ENCODE assay signal across 13 mouse cellular contexts in genomic region chr1:118890125-118890875, GRCm38 (mm10).
A peak's percentile ranks its signal among the peaks of the same experiment; 100 is the strongest.
DNase-seq lines count a peak whose midpoint lies in the region; ATAC-seq and TF ChIP-seq lines count a peak whose summit lies in the region.
"Had no signal": no experiment of that assay in that cellular context is flagged by ENCODE, and none has a peak within 500 bp of the region (broad histone marks: within the 10 kb centered on the region; RNA-seq: fewer than 3 reads in every experiment).

No protein-coding gene starts in this region.

- DNase-seq in embryonic facial prominence, embryonic 10.5 days (ENCODE audit: low spot score): no peak
- DNase-seq in midbrain, embryonic 14.5 days: peak; percentile 75
- no peak for DNase-seq in lung, adult 2 months
- DNase-seq in heart, adult 18-20 months: no peak
- no peak for DNase-seq in urinary bladder, postnatal 36 days (ENCODE audit: low spot score in 2 of 2)
- DNase-seq: kidney, adult 18-20 months had no signal

- H3K27me3 ChIP-seq in embryonic facial prominence, embryonic 12.5 days: no peaks in the 10 kb centered on the region
- 0 out of 2 replicates have a peak, but pooled peaks cover 4% of the 10 kb centered on the region for H3K27me3 ChIP-seq in embryonic facial prominence, embryonic 10.5 days (replicated peaks; ENCODE audit: low read depth, poor library complexity, severe bottlenecking)
- no peaks in the 10 kb centered on the region for H3K27me3 ChIP-seq in embryonic facial prominence, embryonic 13.5 days
- H3K27me3 ChIP-seq in hindbrain, embryonic 13.5 days: peaks cover 11% of the 10 kb centered on the region; the same call in 1 of the 2 replicates
- no peaks in the 10 kb centered on the region for H3K27me3 ChIP-seq in midbrain, embryonic 14.5 days (ENCODE audit: control insufficient read depth, insufficient read depth, low read length)
- H3K27me3 ChIP-seq: liver, embryonic 15.5 days had no signal

- 0 out of 2 replicates have a peak overlapping the region, but pooled peaks have one; percentile 13 for H3K27ac ChIP-seq in embryonic facial prominence, embryonic 12.5 days
- H3K27ac ChIP-seq in embryonic facial prominence, embryonic 10.5 days (replicated peaks): no peak overlapping the region
- peak overlapping the region; percentile 74 for H3K27ac ChIP-seq in embryonic facial prominence, embryonic 13.5 days
- H3K27ac ChIP-seq in hindbrain, embryonic 13.5 days: no peak overlapping the region
- H3K27ac ChIP-seq in midbrain, embryonic 14.5 days (replicated peaks; ENCODE audit: low read depth, low read length): peak overlapping the region; percentile 33; the same call in 1 of the 2 replicates
- H3K27ac ChIP-seq: liver, embryonic 15.5 days; macrophage; stomach, postnatal 0 days had no signal

- no peak for TF ChIP-seq POLR2A in lung, adult 2 months (IDR thresholded peaks at IDR 0.05; ENCODE audit: borderline replicate concordance, extremely low read depth, low read depth, low read length)

- H3K4me2 ChIP-seq in embryonic facial prominence, embryonic 12.5 days (replicated peaks): no peak overlapping the region
- H3K4me2 ChIP-seq in embryonic facial prominence, embryonic 13.5 days: no peak overlapping the region
- H3K4me2 ChIP-seq in hindbrain, embryonic 13.5 days: no peak overlapping the region
- no peak overlapping the region for H3K4me2 ChIP-seq in midbrain, embryonic 14.5 days (ENCODE audit: low read length)
- H3K4me2 ChIP-seq: liver, embryonic 15.5 days had no signal

- TF ChIP-seq CTCF in lung, adult 2 months (IDR thresholded peaks at IDR 0.05; ENCODE audit: insufficient read depth, low read length): no peak

- no peaks in the 10 kb centered on the region for H3K9me3 ChIP-seq in embryonic facial prominence, embryonic 12.5 days
- no peaks in the 10 kb centered on the region for H3K9me3 ChIP-seq in embryonic facial prominence, embryonic 10.5 days
- no peaks in the 10 kb centered on the region for H3K9me3 ChIP-seq in embryonic facial prominence, embryonic 13.5 days
- no peaks in the 10 kb centered on the region for H3K9me3 ChIP-seq in hindbrain, embryonic 13.5 days
- H3K9me3 ChIP-seq in midbrain, embryonic 14.5 days (ENCODE audit: control insufficient read depth, low read length): no peaks in the 10 kb centered on the region
- H3K9me3 ChIP-seq: liver, embryonic 15.5 days had no signal

- H3K36me3 ChIP-seq in embryonic facial prominence, embryonic 12.5 days: peaks cover 22% of the 10 kb centered on the region
- H3K36me3 ChIP-seq in embryonic facial prominence, embryonic 10.5 days (replicated peaks): peaks cover 42% of the 10 kb centered on the region
- H3K36me3 ChIP-seq in embryonic facial prominence, embryonic 13.5 days: peaks cover 44% of the 10 kb centered on the region
- H3K36me3 ChIP-seq in hindbrain, embryonic 13.5 days: no peaks in the 10 kb centered on the region
- 0 out of 2 replicates have a peak, but pooled peaks cover 4% of the 10 kb centered on the region for H3K36me3 ChIP-seq in midbrain, embryonic 14.5 days (ENCODE audit: control insufficient read depth, insufficient read depth, low read length)
- H3K36me3 ChIP-seq: liver, embryonic 15.5 days had no signal

- WGBS in embryonic facial prominence, embryonic 12.5 days: 45% methylated on average over 14 of the region's 14 CpGs
- WGBS in embryonic facial prominence, embryonic 10.5 days: 64% methylated on average over 14 of the region's 14 CpGs
- WGBS in embryonic facial prominence, embryonic 13.5 days: 41% methylated on average over 14 of the region's 14 CpGs
- WGBS in hindbrain, embryonic 13.5 days: 35% methylated on average over 14 of the region's 14 CpGs
- 27% methylated on average over 14 of the region's 14 CpGs for WGBS in midbrain, embryonic 14.5 days
- WGBS in lung, adult 2 months: 58% methylated on average over 14 of the region's 14 CpGs

- peaks cover 44% of the 10 kb centered on the region for H3K4me1 ChIP-seq in embryonic facial prominence, embryonic 12.5 days
- H3K4me1 ChIP-seq in embryonic facial prominence, embryonic 10.5 days: peaks cover 51% of the 10 kb centered on the region
- peaks cover 55% of the 10 kb centered on the region for H3K4me1 ChIP-seq in embryonic facial prominence, embryonic 13.5 days
- H3K4me1 ChIP-seq in hindbrain, embryonic 13.5 days (replicated peaks): peaks cover 23% of the 10 kb centered on the region
- peaks cover 17% of the 10 kb centered on the region for H3K4me1 ChIP-seq in midbrain, embryonic 14.5 days (ENCODE audit: control insufficient read depth, insufficient read depth, low read length)
- no peaks in the 10 kb centered on the region for H3K4me1 ChIP-seq in lung, adult 2 months (ENCODE audit: control insufficient read depth, insufficient read depth, low read length)
- H3K4me1 ChIP-seq: liver, embryonic 15.5 days had no signal

- no peak overlapping the region for H3K4me3 ChIP-seq in embryonic facial prominence, embryonic 12.5 days
- no peak overlapping the region for H3K4me3 ChIP-seq in embryonic facial prominence, embryonic 10.5 days
- no peak overlapping the region for H3K4me3 ChIP-seq in embryonic facial prominence, embryonic 13.5 days
- no peak overlapping the region for H3K4me3 ChIP-seq in hindbrain, embryonic 13.5 days
- H3K4me3 ChIP-seq in midbrain, embryonic 14.5 days (replicated peaks; ENCODE audit: low read depth, low read length): no peak overlapping the region
- no peak overlapping the region for H3K4me3 ChIP-seq in lung, adult 2 months (replicated peaks; ENCODE audit: extremely low read depth, low read depth, low read length)
- H3K4me3 ChIP-seq: liver, embryonic 15.5 days had no signal

- ATAC-seq in embryonic facial prominence, embryonic 12.5 days (ENCODE audit: insufficient number of reproducible peaks, insufficient read depth, low FRiP score, low TSS enrichment): no peak
- ATAC-seq in embryonic facial prominence, embryonic 13.5 days (ENCODE audit: insufficient number of reproducible peaks, insufficient read depth, low FRiP score, low TSS enrichment, low read depth): no peak
- peak; percentile 37; the same call in 1 of the 2 replicates for ATAC-seq in hindbrain, embryonic 13.5 days (ENCODE audit: low FRiP score)
- peak; percentile 64 for ATAC-seq in midbrain, embryonic 14.5 days (ENCODE audit: low FRiP score, low TSS enrichment)
- ATAC-seq: activated CD4-positive, CD25-positive, alpha-beta regulatory T cell, adult 4 months had no signal

- no peak overlapping the region for H3K9ac ChIP-seq in embryonic facial prominence, embryonic 12.5 days
- no peak overlapping the region for H3K9ac ChIP-seq in embryonic facial prominence, embryonic 13.5 days
- no peak overlapping the region for H3K9ac ChIP-seq in hindbrain, embryonic 13.5 days
- H3K9ac ChIP-seq in midbrain, embryonic 14.5 days (replicated peaks; ENCODE audit: low read length): no peak overlapping the region
- H3K9ac ChIP-seq: liver, embryonic 15.5 days had no signal

Comparison
In these comparisons a context has a peak if more than half of its experiments do, and no peak if none do; other contexts are left out.
1. H3K27ac ChIP-seq: peak in embryonic facial prominence, embryonic 12.5 days (single experiment), embryonic facial prominence, embryonic 13.5 days (single experiment) and midbrain, embryonic 14.5 days (single experiment); none in embryonic facial prominence, embryonic 10.5 days (single experiment) and hindbrain, embryonic 13.5 days (single experiment).
2. ATAC-seq: peak in hindbrain, embryonic 13.5 days (single experiment) and midbrain, embryonic 14.5 days (single experiment); none in embryonic facial prominence, embryonic 12.5 days (single experiment) and embryonic facial prominence, embryonic 13.5 days (single experiment).